Mouse (Mus musculus) lung, postnatal 4 days (tissue): ENCODE data around the gene C1ql1.

Source experiments
- DNase-seq, 2 experiments: peaks; one replicate each; pipeline ENCODE4 v3.0.0; 2021

C1ql1 gene

DNA sequence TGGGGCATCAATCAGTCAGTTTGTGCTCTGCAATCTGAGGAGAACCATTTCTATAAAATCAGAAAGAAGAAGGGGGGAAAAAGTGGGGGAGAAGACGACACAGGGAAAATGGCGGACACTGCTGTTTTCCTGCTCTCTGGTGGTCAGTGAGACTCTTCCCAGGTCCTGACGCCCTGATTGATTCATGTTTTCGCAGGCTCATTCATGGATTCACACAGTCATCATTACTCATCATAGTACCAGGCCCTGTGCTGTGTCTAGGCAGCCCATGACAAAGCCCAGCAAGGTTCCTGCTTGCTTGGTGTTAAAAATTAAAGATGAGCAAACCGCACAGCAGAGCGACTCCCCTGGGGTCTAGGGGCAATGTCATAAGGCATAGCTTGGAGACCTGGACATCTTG is 11.9 kb upstream of the C1ql1 start:
- no peak for DNase-seq

DNA sequence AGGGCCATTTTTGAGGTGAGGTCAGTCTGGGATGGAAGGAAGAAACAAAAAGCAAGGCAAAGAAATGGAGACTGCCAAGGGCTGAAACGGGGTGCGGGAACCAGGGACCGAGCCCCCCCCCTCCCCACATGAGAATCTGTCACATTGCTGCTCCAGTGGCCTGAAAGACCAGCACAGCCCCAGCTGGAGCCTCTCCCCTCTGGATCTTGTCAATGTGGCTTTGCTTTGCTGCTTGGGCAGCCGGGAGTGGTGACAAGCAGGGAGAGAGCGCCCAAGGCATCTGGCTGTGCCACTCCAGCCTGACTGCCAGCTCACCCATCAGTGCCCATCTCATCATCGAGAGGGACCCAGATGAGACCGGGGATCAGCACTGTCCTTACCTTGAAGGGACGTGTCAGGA is 11.2 kb upstream of the C1ql1 start:
- no peak for DNase-seq

DNA sequence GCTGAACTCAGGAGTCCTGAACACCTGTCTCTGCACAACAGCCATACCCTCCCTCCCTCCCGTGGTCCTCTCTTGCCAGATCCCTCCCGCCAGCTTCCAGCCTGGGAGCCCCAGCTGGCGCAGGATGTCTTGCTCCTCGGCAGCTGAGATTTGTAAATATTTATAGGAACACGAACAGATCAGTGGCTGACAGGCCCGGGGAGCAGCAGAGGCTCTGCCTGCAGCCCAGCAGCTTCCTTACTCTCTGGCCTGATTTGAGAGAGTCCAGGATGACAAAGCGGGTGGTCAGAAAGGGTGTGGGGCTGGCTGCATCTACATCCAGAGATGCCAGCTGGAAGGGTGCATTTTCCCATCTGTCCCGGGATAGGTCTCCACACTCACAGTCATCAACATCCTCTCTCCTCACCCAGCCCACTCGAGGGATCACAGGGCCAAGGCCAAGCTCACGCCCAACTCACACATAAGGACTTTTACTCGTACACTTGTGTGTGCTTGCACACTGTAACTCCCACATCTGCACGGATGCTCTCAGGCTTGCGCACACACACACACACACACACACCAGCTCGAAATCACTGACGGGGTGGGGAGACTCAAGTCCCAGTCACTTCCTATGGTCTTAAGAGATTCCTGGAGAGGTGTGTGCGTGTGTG is 10.6 kb upstream of the C1ql1 start:
- peak; percentile 71 to 91 for DNase-seq

DNA sequence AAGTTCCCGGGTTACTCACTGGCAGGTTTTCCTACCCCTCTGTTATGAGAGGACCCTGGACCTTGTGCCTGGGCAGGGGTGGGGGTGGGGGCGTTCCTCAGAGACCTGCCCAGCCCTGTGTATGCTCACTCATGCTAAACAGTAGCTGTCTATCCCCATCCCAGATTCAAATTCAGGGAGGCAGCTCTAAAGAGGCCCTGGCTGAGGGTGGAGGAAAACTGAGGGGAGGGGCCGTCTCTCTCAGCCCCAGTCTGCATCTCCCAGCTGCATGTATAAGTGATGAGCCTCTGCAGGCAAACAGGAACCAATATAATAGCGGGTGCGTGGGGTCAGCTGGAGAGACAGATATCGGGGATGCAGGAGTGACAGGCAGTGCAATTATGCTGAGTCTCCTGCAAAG is 6.4 kb upstream of the C1ql1 start:
- no peak for DNase-seq

DNA sequence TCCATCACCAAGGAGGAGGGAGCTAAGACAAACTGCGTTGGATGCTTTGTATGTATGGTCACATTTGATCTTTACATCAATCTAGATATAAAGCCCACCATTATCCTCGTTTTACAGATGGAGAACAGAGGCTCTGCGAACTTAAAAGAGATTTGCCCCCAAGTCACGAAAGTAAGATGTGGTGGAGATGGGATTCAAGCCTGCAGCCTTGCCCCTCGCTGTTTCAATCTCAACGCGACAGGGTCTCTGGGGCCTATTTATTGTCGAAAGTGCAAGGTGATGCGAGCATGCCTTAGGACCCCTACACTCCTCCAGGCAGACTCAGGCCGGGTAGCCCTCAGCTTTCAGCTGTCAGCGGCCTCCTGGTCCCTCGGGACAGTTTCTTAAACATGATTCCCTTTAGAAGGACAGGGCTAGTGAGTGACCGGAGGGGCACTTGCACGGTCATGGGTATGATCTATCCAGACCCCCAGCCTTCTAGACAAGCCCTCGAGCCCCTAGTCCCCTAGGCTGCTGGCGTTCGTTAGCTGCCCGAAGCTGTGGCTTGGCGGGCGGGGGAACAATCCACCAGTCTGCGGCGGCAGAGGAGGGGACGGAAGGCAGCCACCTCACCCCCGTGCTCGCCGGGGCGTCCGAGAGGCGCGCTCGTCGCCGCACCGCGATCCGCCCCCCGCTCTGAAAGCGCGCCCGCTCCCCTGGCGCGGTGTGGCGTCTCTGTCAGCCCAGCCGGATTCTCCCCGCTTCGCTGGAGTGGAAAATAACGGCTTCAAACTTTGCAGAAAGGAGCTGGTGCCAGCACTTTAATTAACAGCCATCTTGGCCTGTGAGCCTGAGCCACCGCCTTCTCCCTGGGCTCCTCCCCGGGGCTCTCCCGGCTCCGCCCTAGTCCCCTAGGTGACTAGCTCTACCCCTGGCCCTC is 1.8 kb upstream of the C1ql1 start:
- DNase-seq: peak; percentile 38 to 47

DNA sequence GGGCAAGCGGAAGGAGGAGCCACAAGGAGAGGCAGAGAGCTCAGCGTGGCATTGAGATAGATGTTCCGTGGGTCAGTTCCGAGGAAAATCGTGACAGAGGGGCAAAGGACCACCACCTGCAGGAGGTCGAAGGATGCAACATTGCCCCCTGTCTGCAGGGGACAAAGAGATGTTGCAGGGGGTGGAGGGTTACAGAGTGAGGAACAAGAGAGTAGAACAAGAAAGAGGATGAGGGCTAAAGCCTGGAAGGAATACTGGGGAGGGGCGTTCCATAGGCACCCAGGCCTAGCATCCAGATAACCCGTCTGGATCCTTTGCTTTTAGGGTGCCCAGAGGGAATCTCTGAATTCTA is 480 bp upstream of the C1ql1 start:
- no peak for DNase-seq

DNA sequence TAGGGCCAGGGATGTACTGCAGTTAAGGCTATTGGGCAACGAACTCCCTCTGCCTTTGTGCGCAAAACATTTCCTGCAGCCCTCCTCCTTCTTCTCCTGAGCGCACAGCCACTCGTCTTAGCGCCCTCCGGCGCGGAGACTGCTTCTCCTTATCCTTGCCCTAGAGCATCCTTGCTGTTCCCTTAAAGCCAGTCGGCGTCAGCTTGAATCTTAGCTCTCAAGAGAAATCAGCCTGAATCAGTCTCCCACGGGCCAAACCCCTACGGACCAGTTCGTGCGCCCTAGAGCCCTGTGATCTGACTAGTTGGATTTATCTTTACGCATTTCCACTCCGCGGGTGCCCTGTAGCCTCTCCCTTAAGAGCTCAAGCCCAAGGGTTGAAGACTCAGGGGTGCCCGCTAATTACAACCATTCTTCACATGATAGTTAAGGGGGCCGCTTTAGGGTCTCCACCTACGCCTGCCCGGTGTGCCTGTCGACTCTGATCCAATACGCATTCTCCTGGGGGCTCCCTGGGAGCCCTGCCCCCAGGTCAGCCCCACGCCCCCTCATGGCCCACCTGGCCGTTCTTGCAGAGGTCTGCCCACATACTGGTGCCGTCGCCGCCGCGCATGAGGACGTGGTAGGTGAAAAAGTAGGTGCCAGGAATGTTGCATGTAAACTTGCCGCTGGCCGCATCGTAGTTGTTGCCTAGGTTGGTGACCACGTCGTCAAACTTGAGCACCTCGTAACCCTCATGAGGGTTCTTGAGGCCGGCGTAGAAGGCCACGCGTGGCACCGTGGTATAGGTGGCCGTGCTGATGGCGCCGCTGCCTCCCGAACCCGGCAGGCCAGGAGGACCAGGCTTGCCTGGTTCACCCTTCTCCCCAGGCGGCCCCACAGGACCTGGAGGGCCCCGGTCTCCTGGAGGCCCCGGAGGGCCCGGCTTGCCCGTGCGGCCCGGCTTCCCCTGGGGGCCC is 903 bp downstream of the C1ql1 start:
- no peak for DNase-seq

DNA sequence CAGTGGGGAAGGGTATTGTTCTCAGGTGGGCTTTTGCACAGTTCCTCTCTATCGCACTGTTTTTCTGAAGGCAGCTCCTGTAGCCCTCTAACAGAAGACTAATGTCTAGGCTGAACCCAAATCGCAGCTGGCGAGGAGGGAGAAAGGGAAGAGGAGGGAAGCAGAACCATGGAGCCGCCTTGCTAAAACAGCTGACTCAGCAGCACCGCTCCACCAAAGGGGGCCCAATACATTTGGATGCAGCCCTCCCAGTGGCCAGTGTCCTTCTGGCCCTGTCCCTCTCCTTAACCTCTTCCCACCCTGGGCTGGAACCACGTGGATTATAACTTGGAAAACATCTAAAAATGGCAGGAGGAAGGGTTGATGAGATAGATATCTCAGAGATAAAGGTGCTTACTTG is 5.3 kb downstream of the C1ql1 start:
- DNase-seq: no peak

DNA sequence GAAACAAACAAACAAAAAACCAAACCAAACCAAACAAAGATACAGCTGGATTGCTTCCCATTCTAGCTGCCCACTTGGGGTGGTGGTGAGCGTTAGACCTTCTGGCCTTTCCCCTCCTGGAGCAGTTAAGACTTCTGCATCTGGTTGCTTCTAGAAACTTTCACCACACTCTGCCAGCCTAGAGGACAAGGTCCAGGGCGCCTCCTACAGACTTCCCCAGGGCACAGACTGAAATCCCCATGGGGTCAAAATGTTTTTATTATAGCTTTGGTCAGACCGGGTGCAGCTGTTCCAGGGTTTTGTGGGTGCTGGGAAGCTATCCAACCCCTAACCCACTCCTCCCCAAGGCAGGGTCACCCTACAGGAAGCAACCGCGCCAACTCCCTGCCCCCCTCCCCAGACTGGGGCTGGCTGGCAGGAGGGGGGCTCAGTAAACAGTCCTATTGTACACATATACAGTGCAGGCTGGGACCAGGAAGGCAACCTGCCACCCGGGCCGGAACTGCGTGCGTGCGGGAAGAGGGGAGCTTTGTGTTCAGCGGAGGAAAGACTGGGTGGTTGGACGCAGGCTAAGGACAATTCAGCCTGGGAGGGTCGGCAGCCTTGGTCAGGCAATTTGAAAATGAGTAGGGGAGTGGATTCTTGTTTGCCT is 7.3 kb downstream of the C1ql1 start:
- peak; percentile 33 to 50 for DNase-seq

DNA sequence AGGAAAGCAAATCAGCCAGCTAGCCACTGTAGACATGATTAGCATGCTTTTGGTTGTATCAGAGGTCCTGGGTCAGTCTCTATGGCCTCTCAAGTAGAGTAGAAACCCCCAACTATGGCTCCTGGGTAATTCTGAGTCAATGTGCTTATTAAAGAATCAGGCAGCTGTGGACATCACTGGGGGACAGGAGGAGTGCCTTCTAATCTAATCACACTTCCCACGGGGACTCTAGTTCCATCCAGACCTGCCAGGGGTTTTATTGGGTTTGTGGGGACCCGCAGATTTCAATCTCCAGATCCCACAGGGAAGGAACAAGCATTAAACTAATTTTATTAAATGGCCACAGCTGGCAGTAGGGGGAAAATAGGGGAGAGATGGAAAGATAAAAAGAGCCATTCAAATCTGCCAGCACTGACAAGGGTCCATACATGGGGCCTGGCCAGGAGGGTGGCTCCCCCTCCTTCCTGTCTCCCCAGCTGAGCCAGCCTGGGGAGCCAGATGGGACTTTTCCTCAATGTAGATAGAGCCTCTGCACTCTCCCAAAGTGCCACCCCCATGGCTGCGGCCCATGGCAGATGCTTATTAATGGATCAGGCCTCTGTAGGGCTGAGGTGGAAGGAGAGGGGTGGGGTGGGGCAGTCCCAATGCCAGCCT is 8.8 kb downstream of the C1ql1 start:
- DNase-seq: no peak

DNA sequence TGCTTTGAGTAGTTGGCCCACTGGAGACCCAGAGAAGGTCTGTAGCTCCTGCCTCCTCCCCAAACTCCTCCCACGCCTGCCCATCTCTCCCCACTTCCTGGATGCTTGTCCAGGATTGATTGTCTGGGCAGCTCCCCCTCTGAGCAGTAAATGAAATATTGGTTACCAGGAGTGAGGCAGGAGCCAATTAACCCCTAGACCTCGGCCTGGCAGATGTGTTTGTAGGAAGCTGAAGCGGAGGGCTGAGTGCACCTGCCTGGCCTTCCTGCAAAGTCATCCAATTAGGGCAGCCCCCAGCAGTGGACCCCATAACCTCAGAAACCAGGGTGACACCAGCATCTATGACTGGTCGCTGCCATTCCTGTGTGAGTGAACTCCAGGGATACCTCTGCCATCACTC is 10.2 kb downstream of the C1ql1 start:
- no peak for DNase-seq

DNA sequence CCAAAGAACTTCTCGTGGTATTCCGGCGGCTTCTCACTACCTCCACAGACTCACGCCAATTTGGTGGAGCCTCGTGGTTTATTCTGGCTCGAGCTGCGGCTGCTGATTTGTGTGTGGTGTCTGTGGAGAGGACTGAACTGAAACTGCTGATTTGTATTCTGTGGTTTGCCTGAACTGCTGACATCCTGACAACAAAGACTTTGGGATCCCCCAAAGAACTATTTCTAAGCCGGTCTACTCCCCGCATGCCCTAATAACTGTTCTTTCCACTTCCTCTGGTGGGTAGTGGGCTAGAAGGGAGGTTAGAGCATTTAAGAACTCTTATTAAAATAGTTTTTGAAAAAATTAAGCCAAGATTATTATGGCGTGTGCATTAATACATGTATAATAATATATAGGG is 15.8 kb downstream of the C1ql1 start:
- no peak for DNase-seq

DNA sequence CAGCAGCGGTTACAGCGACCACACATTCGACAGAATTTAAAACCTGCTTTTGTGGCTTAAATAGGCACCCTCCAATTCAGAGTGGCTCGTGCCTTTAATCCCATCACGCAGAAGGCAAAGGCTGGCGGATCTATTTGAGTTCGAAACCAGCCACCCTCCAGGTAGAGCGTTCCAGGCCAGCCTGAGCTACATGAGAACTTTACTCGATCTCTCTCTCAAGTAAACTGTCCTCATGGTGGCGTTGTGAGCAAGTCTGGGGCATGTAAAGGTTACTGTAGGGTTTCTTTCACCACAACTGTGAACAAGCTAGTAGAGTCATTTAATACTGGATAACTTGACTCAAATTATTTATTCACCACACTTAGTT is 21.2 kb downstream of the C1ql1 start:
- DNase-seq: no peak

DNA sequence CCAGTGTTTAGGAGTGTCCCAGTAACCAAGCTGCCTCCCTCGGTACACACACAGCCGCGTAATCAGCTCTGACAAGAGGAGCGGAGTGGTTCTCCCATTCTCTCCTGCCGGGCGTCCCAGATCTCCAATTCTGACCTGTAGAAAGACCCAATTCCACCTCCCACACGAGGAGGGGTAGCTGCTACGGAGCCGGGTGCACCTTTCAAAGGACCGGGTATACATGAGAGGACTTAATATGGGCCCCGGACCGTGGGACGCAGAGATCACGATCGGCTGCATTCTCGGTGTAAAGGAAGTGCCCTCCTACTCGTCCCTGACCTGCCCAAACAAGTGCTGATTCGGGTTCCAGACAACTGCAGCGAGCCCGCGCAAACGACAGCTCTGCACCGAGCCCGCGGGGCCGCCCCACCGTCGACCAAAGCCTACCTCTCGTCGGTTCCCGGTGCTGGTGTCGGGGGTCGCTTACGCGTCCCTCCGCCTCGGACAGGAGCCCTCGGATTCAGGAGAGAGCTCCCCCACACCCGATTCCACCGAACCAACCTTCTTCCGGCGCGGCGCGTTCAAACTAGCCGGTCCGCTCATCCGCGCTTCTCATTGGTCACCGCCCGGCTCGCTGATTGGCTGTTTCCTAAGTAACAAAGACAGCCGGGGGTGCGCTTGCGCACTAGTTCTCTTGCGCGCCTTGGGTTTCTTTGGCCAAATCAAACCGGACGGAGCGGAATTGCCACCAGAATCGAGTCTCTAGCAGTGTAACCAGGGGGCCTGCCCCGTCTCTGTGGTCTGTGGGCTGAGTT is 21.7 kb downstream of the C1ql1 start, which contains the start of gene Kif18b:
TSS of gene Kif18b (minus strand) at position 568 of the 794 bp plus-strand sequence.
- DNase-seq: peak; percentile 95 to 96

DNA sequence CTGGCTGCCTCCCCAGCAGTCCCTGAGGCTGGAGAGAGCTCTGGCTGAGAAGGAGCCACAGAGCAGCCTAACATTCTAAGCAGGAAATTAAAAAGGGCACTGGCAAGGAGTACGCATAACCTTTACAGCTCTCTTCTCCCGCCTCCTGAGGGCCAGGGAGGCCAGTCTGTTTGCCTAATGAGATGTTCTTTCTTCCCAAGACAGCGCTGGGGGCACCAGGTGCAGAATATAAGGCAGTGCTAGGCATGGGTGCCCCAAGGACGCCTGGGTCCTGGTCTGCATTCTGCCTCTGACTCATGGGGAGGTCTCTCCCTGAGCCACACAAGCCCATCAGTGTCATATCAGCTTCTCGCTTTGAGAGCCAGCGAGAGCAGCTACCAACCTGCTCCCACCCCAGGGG is 25.0 kb downstream of the C1ql1 start:
- DNase-seq: no peak

DNA sequence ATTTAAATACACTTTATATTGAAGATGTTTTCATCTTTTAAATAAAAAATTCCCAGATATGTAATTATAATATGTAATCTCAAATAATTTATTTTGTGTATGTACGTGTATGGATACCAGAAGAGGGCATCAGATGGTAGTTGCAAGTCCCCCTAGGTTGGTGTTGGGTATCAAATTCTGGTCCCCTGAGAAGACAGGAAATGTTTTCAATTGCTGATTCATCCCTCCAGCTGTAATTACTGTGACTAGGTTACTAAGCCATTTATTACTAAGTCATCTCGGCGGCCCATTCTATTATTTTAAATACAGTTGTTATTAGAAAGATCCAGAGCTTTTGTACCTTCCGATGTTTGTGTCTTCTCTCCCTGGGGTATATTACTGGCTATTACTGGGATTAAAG is 28.4 kb downstream of the C1ql1 start:
- no peak for DNase-seq

DNA sequence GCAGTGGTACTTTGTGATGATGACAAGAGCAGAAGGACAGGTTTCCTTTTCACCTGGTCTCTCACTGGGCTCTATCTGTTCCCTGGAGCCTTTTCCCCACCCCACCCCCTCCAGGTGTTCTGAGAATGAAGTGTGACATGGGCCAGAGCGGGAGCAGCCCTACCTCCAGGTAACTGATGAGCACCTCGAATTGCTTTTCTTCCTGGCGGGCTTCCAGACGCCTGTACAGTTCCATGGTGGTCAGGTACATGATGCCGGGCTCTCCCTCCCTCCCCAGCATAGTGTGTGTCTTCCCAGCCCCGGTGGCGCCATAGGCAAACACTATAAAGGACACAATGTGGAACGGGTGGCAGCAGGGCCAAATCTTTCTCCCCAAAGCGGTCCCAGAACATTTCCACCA is 31.1 kb downstream of the C1ql1 start:
- DNase-seq: no peak

DNA sequence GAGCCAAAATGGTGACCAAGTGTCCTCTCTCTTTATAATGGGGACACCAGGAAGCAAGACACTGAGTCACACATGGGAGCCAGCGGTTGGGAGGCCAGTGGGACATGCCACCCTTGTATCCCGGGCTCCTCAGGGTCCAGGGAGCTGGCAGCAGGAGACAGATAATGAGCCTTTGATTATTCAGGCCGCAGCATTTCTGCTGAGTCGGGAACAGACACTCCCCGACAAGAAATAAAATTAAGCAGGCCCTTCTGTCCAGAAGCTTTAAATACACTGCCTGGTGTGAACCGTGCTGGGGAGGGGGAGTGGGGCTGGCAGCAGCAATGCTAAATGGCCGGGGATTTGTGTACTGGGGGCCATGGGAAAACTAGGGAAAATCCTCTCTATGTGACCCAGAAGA is 35.1 kb downstream of the C1ql1 start:
- DNase-seq: no peak

DNA sequence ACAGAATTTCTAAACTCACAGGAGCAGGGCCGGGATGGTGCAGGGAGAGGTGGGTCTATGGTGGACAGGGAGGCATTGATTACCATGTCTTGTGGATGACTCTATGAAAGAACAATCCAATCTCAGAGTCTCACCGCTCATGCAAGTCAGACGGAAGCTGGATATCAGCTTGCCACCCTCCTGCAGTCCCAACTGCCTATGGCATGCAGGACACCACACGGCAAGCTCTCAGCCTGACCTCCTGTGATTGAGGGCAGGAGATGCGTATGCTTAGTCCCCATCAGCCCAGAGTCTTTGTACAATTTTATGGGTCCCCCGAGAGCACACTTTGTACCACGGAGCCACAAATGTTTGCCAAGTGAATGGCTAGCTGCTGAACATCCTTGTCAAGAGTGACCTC is 42.8 kb downstream of the C1ql1 start:
- DNase-seq: no peak

DNA sequence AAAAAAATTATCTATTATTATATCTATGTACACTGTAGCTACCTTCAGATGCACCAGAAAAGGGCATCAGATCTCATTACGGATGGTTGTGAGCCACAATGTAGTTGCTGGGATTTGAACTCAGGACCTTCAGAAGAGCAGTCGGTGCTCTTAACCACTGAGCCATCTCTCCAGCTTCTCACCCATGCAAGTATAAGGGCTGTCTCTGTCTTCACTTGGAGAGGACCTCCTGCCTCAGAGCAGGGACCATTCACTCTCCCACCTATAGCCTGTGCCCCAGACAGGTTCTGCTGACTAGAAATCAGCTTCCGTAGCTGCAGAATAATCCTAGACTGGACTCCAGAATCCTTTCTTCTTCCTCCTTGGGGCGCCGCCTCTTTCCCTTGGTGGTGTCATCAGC is 44.4 kb downstream of the C1ql1 start:
- DNase-seq: no peak

DNA sequence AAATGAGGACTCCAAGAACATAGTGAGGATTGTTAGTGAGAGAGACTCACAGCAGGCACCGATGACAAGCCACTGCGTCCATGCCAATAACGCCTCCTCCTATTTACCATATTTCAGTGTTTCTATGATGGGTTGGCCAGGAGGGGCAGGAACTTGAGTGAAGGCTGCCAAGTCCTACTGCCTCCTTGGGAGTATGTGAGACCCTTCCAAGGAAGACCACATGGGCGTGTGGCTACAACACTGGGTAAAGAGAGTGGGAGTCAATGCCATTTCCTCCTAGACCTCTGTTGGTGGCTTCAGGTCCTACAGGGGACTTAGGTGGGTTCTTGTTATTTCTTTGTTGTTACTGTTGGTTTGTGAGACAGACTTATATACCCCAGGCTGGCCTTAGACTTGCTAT is 45.3 kb downstream of the C1ql1 start:
- no peak for DNase-seq
